Mouse (Mus musculus): ENCODE data around the gene Ogfod1. TPM values are rescaled to one million over a fixed set of nuclear protein-coding genes. Genes with fewer than 3 reads are reported as not detected.

The Ogfod1 gene
- total and polyA plus RNA-seq, 3 experiments = 16.6 to 31.9 (median 26.9) TPM

GRCm38 (mm10) chr8:94057157-94057854 lies 20.3 kb downstream of the Ogfod1 start:
- in situ Hi-C loops (cut with MboI; ENCODE audit: low pct_ligation_motif_present, low pct_unique_long_range_greater_than_20kb, low sequenced_read_pairs) = no loop called here
- Histone ChIP-seq H3K4me1 (ENCODE audit: control insufficient read depth in 1 of 2, insufficient read depth in 2 of 2) (no peaks in the 10 kb centered on the region), H3K9ac (ENCODE audit: insufficient read depth, low read depth) (no peak overlapping the region), H3K9me3 (replicated peaks; ENCODE audit: low read length) (peaks cover 2% of the 10 kb centered on the region), H3K4me3 (replicated peaks in 1 of 3; ENCODE audit: low read depth in 2 of 3, low read length in 2 of 3, poor library complexity in 1 of 3) (no peak overlapping the region), H3K27ac (ENCODE audit: insufficient read depth, low read depth) (no peak overlapping the region), H3K27me3 (replicated peaks) (no peaks in the 10 kb centered on the region), H3K36me3 (replicated peaks in 1 of 2; ENCODE audit: control insufficient read depth in 1 of 2, insufficient read depth in 1 of 2, low read length in 1 of 2) (peaks cover 59 to 91% of the 10 kb centered on the region in 2 experiments), H3K4me2 (ENCODE audit: insufficient read depth, low read depth, poor library complexity, severe bottlenecking) (no peak overlapping the region), H3K79me2 (replicated peaks; ENCODE audit: control insufficient read depth, extremely low read depth, insufficient read depth, poor library complexity, severe bottlenecking) (no peaks in the 10 kb centered on the region)
- peak; percentile 31 for DNase-seq (ENCODE audit: extremely low read depth)
- no peak for TF ChIP-seq EP300 (IDR thresholded peaks at IDR 0.05; ENCODE audit: low read length)
- TF ChIP-seq USF1 (IDR thresholded peaks at IDR 0.05; ENCODE audit: low read depth, low read length) = no peak
- TF ChIP-seq HCFC1 (IDR thresholded peaks at IDR 0.05; ENCODE audit: low read depth, low read length) = no peak
- TF ChIP-seq RAD21 (IDR thresholded peaks at IDR 0.05; ENCODE audit: low read depth, low read length) = peak; percentile 57
- no peak for TF ChIP-seq TBP (conservative IDR thresholded peaks at IDR 0.05; ENCODE audit: low read depth, low read length)
- no peak for TF ChIP-seq CHD1 (IDR thresholded peaks at IDR 0.05; ENCODE audit: low read depth, low read length)
- TF ChIP-seq ZMIZ1 (IDR thresholded peaks at IDR 0.05; ENCODE audit: low read depth, low read length) = no peak
- TF ChIP-seq MAFK (IDR thresholded peaks at IDR 0.05; ENCODE audit: insufficient replicate concordance, low read length) = no peak
- TF ChIP-seq CHD2 (IDR thresholded peaks at IDR 0.05; ENCODE audit: low read length) = no peak
- no peak for TF ChIP-seq UBTF (IDR thresholded peaks at IDR 0.05; ENCODE audit: low read depth, low read length)
- peak; percentile 69 to 73 for TF ChIP-seq CTCF (conservative IDR thresholded peaks at IDR 0.05 in 1 of 2, IDR thresholded peaks at IDR 0.05 in 1 of 2; ENCODE audit: low read depth in 2 of 2, low read length in 2 of 2)
- TF ChIP-seq BHLHE40 (IDR thresholded peaks at IDR 0.05; ENCODE audit: low read depth, low read length) = no peak
- TF ChIP-seq E2F4 (IDR thresholded peaks at IDR 0.05; ENCODE audit: insufficient replicate concordance, low read depth, low read length) = no peak
- no peak for TF ChIP-seq MAZ (IDR thresholded peaks at IDR 0.05; ENCODE audit: low read depth, low read length)
- no peak for TF ChIP-seq SIN3A (IDR thresholded peaks at IDR 0.05; ENCODE audit: low read length)
- peak; percentile 63 for TF ChIP-seq SMC3 (IDR thresholded peaks at IDR 0.05; ENCODE audit: low read depth, low read length)
- no peak for TF ChIP-seq RCOR1 (conservative IDR thresholded peaks at IDR 0.05; ENCODE audit: low read depth, low read length)
- TF ChIP-seq MYC (IDR thresholded peaks at IDR 0.05; ENCODE audit: low read depth, low read length) = no peak
- dilution Hi-C loops (cut with MboI; ENCODE audit: extremely low pct_ligation_motif_present, extremely low pct_unique_long_range_greater_than_20kb, low sequenced_read_pairs) = no loop called here

GRCm38 (mm10) chr8:94066121-94066863 lies 29.3 kb downstream of the Ogfod1 start:
- Histone ChIP-seq H3K4me1 (ENCODE audit: control insufficient read depth in 1 of 2, insufficient read depth in 2 of 2) (no peaks in the 10 kb centered on the region), H3K27me3 (replicated peaks) (no peaks in the 10 kb centered on the region), H3K27ac (ENCODE audit: insufficient read depth, low read depth) (no peak overlapping the region), H3K9ac (ENCODE audit: insufficient read depth, low read depth) (no peak overlapping the region), H3K4me3 (replicated peaks in 1 of 3; ENCODE audit: low read depth in 2 of 3, low read length in 2 of 3, poor library complexity in 1 of 3) (no peak overlapping the region), H3K9me3 (replicated peaks; ENCODE audit: low read length) (no peaks in the 10 kb centered on the region), H3K36me3 (replicated peaks in 1 of 2; ENCODE audit: control insufficient read depth in 1 of 2, insufficient read depth in 1 of 2, low read length in 1 of 2) (peaks cover 34 to 79% of the 10 kb centered on the region in 2 experiments), H3K4me2 (ENCODE audit: insufficient read depth, low read depth, poor library complexity, severe bottlenecking) (no peak overlapping the region), H3K79me2 (replicated peaks; ENCODE audit: control insufficient read depth, extremely low read depth, insufficient read depth, poor library complexity, severe bottlenecking) (no peaks in the 10 kb centered on the region)
- dilution Hi-C loops (cut with MboI; ENCODE audit: extremely low pct_ligation_motif_present, extremely low pct_unique_long_range_greater_than_20kb, low sequenced_read_pairs) = no loop called here
- no peak for DNase-seq (ENCODE audit: extremely low read depth)
- in situ Hi-C loops (cut with MboI; ENCODE audit: low pct_ligation_motif_present, low pct_unique_long_range_greater_than_20kb, low sequenced_read_pairs) = no loop called here
- no peak for TF ChIP-seq MXI1 (IDR thresholded peaks at IDR 0.05; ENCODE audit: low read depth, low read length)
- TF ChIP-seq HCFC1 (IDR thresholded peaks at IDR 0.05; ENCODE audit: low read depth, low read length) = no peak
- no peak for TF ChIP-seq RCOR1 (conservative IDR thresholded peaks at IDR 0.05; ENCODE audit: low read depth, low read length)
- TF ChIP-seq GABPA (IDR thresholded peaks at IDR 0.05; ENCODE audit: insufficient replicate concordance, low read depth, low read length) = no peak
- TF ChIP-seq MYC (IDR thresholded peaks at IDR 0.05; ENCODE audit: low read depth, low read length) = no peak
- TF ChIP-seq ZMIZ1 (IDR thresholded peaks at IDR 0.05; ENCODE audit: low read depth, low read length) = no peak
- no peak for TF ChIP-seq ZC3H11A (IDR thresholded peaks at IDR 0.05; ENCODE audit: low read depth, low read length)
- no peak for TF ChIP-seq ETS1 (conservative IDR thresholded peaks at IDR 0.05; ENCODE audit: low read depth, low read length)
- no peak for TF ChIP-seq CTCF (conservative IDR thresholded peaks at IDR 0.05 in 1 of 2, IDR thresholded peaks at IDR 0.05 in 1 of 2; ENCODE audit: low read depth in 2 of 2, low read length in 2 of 2)
- no peak for TF ChIP-seq POLR2AphosphoS2 (IDR thresholded peaks at IDR 0.05; ENCODE audit: low read depth, low read length)
- no peak for TF ChIP-seq CHD2 (IDR thresholded peaks at IDR 0.05; ENCODE audit: low read length)
- TF ChIP-seq TBP (conservative IDR thresholded peaks at IDR 0.05; ENCODE audit: low read depth, low read length) = no peak
- TF ChIP-seq MAFK (IDR thresholded peaks at IDR 0.05; ENCODE audit: insufficient replicate concordance, low read length) = no peak
- TF ChIP-seq RAD21 (IDR thresholded peaks at IDR 0.05; ENCODE audit: low read depth, low read length) = no peak
- TF ChIP-seq KAT2A (IDR thresholded peaks at IDR 0.05; ENCODE audit: insufficient replicate concordance, low read length) = no peak
- no peak for TF ChIP-seq SIN3A (IDR thresholded peaks at IDR 0.05; ENCODE audit: low read length)
- no peak for TF ChIP-seq CHD1 (IDR thresholded peaks at IDR 0.05; ENCODE audit: low read depth, low read length)
- no peak for TF ChIP-seq BHLHE40 (IDR thresholded peaks at IDR 0.05; ENCODE audit: low read depth, low read length)
